Mouse (Mus musculus): ENCODE data around the gene Gm20909. TPM values are rescaled to one million over a fixed set of nuclear protein-coding genes. Genes with fewer than 3 reads are reported as not detected.
"Not testable (repeated sequence)": the region's sequence is repeated elsewhere in the genome, so short reads cannot be mapped to it uniquely, and the experiment has no call there.

The Gm20909 gene
- not detected for polyA plus RNA-seq (2012; fragmentation: generic; extraction: Trizol)

- H3K36me3 ChIP-seq (ENCODE audit: control insufficient read depth, insufficient read depth); H3K79me2 ChIP-seq (ENCODE audit: control insufficient read depth, insufficient read depth); H3K4me3 ChIP-seq; H3ac ChIP-seq (ENCODE audit: control insufficient read depth, insufficient read length); H3K4me2 ChIP-seq (ENCODE audit: low read depth); H3K27me3 ChIP-seq (ENCODE audit: control insufficient read depth, insufficient read depth, insufficient read length): not testable (repeated sequence)
Measured at GRCm38 (mm10) chrY:21164270-21164669, at the start of gene Gm20909. TSS of gene Gm20909 (plus strand) at chrY:21164570.

Other genes starting within 250 kb of the Gm20909 start
- gene Gm29866, start 170.9 kb upstream of the Gm20909 start, polyA plus RNA-seq (2012; fragmentation: generic; extraction: Trizol) = not detected
- gene Gm20865, start 77.0 kb downstream of the Gm20909 start, polyA plus RNA-seq (2012; fragmentation: generic; extraction: Trizol) = not detected